Mouse (Mus musculus) right cerebral cortex, postnatal 4 days (tissue): ENCODE results near the gene Bsdc1.

Experiments
- DNase-seq: peaks from one replicate; pipeline ENCODE4 v3.0.0-alpha.2; 2022

The Bsdc1 gene

DNA sequence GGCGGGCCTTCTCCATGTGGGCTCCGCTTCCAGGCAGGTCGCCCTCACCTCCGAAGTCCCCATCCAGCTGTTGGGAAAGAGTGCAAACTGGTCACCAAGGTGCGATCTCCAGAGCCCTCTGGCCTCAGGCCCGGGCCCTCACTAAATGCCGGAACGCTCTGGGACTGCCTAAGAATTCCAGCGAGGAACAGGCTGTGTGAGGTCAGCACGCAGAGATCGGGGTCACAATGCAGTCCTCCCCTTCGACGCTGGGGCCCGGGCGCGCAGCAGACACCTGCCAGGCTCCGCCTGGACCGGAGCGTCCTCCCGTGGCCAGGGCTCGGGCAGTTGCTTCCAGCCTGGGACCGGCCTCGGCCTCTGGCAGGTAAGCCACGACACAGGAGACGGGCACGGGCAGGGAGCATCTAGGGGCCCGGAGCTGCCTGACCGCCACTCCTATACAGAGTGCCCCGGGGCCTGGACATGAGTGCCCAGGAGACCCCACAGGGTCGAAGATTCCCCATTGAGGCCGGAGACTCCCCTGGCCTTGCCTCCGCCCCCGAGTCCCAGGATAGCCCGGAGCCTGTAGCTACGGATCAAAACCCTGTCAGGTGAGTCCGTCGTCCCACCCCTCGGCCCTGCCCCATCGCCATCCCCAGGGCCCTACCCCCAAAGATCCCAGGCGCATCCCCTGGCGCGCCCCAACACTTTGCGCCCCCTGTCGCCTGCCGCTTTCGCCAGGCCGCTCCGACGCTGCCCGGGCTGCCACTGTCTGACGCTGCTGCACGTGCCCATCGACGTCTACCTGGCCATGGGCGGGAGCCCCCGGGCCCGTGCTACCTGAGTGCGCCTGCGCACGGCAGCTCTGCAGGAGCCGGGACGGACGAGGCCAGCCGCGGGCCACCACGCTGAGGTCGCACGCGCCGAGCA is 29.8 kb downstream of the Bsdc1 start, which contains the start of the genes Tssk3 and Fam229a:
Tssk3 (minus strand) TSS at position 51 of the 909 bp plus-strand sequence.
Fam229a (plus strand) TSS at position 219 of the 909 bp plus-strand sequence.
- DNase-seq, result peak; percentile 44

DNA sequence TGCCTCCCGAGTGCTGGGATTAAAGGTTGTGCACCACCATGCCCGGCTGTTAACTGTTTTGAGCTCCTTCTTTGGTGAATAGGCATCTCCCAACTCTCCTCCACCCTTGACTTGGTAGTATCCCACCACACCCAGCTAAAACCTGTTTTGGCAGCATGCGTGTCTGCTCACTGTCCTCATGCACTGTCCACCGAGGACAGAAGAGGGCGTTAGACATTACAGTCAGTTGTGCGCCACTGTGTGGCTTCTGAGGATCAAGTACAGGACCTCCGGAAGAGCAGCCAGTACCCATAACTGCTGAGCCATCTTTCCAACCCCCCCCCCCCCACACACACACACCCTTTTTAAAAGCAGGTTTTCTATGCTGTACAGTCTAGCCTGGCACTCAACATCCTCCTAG is 33.3 kb downstream of the Bsdc1 start:
- no peak for DNase-seq

DNA sequence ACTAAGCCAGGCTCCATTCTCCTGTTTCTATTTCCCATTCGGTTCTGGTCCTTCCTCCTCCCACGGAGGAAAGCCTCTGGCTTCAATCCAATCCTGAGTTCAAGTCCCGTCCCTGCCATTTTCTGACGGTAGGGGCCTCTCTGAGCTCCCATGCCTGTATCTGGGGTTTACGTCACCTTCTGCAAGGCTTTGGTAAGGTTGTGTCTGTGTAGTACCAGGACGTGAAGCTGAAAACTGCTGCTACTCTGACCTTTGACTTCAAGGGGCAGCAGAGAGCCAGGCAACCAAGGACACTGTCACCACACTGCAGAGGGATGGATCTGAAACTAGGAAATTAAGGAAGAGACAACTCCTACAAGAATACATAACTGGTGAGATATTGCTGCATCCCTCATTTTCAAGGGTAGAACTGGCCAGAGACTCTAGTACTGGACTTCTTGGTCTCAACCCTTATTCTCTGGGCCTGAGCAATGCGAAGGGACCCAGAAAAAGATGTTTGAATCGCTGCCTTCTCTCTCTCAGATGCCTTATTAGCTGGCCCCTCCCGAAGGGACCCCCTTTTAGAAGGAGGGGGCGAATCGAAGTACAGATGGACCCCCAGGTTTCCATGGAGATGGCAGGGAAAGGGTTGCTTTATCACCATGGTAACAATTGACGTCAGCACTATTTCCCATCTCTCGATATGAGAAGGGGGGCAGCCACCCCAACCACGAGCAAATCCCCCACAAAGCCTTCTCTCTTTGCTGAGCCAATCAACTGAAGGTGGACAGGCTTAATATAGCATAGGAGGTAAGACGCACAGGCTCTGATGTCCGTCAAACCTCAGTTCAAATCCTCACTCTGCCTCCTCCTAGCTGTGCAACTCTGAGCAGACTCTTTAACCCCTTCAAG is 34.5 kb downstream of the Bsdc1 start:
- peak; percentile 53 for DNase-seq

DNA sequence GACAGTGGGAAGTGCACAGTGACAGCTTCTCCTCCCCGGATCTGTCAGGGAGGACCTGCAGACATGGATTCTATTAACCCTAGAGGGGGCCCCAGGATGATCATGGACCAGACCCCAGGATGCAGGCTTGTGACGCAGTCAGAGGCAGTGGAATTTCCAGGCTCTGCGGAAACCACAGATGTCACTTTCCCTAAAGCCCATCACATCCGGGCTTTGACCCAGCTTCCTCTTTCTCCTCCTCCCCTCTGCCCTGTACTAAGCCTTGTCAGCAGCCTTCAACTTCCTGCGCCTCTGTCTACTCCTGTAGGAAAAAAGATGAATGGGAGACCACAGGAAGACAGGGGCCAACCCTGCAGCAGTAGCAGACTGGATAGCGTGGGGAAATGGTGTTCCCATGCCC is 35.2 kb downstream of the Bsdc1 start:
- no peak for DNase-seq

DNA sequence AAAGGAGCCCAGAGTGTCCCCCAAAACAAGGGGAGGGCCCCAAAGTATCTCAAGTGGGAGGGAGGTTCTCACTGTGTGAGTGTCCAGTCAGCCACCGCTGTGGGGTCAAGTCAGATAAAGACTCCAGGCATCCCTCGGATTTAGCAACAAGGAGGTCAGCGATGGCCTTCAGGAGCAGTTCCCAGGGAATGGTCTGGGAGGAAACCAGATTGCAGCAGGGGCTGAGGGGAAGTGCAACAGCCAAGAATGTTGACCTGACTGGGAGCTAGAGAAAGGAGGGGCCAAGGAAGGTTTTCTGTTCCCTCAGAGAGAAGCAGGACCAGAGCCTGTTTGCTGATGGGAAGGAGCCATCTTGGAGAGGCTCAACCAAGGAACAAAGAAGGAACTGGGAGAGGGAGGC is 37.6 kb downstream of the Bsdc1 start:
- DNase-seq, result no peak

DNA sequence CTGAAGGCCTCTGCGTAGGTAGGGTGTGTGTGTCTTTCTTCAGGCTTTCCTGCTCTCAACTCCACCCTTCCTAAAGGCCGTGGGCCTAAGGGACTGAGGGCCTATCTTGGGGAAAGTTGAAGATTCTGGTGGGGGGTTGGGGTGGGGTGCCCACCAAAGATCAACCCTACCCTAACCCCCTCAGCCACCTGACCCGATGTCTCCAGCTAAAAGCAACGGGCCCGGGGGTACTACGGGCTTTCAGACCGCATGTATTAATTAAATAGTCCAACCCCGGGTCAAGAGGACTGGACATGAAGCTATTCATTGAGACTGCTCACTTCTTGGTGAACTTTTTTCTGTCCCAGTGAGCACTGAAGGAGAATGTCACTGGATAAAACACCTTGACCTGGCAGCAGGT is 38.6 kb downstream of the Bsdc1 start:
- DNase-seq, result no peak

DNA sequence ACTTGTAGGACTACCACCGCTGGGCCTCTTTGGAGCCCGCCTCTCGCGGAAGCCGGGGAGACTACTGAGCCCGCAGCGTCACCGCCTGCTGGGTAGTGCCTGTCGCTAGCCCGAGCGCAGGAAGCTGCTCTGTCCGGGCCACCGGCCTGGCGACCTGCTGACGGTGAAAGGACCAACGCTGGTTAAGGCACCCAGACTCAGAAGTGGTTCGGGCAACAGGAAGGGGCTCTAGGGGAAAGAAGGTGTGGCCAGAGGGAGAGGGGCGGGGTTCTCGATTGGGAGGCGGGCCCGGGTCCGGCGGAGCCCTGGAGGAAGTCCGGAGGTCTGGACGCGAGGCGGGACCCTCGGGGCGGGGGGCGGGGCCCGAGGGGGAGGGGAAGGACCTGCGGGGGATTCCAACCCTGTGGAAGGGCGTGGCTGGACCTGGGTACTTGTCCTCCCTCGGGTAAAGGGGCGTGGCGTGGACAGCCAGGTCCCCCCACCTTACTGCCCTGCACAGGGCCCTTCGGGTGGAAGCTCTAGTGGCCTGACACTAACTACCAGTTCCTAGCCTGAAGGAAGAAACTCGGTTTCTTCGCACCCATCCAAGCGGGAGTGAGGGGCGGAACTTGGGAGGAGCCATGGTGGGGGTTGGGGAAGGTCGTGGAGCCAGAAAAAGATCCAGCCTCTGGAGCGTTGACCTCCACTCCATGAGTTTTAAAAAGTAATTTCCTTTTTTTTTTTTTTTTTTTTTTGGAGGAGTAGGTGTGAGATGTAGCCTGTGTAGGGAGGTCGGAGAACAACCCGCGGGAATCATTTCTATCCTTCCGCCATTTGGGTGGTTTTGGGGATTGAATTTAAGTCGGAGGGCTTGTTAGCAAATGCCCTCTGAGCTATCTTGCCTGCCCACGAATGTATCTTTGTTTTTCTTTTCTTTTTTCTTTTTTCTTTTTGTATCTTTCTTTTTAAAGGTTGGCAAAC is 39.5 kb downstream of the Bsdc1 start:
- DNase-seq, result peak; percentile 71

DNA sequence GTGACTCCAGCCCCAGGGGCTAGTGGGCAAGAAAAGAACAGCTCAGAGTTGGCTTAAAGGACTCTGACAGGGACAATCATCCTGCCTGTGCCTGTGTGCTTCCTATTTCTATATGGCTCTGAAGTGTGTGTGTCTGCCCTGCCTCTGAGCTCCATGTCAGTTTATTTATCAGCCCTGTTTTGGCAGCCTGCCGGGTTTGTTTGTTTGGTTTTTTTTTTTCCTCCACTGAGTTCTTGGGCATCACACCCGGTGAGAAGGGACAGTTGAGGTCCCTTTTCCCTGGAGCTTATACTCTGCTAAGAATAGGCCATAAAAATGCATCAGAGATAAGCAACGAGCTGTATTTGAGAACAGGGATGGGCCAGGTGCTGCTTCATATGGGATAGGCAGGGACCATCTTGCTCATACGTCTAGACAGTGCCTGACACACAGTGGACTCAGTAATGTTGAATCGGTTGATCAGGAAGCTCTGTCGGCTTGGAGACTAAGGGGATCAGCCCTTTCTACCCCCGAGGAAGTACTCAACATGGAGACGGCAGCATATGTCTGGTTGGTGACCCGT is 41.0 kb downstream of the Bsdc1 start:
- no peak for DNase-seq

DNA sequence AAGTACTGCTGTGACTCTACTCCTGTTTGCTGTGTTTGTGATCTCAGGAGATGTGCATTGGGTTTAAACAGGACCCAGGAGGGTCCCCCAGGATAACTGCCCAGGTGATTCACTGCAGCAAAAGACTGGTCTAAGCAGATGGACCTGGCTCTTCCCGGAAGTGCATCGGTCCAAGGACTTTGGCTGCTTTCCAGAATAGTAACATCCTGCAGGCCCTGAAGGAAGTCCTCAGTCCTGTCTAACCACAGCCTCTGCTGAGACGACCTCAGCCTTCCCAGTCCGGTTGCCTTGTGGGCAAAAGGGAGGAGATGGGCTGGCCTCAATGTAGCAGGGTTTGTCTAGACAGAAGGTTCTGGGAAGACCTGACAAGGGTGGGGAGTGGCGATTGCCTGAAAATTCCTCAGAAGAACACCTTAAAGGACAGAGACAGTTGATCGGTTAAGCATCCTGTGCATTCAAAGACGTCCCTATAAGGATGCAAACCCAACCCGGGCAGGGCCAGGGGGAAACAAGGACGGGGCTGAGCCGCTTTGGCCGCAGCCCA is 41.6 kb downstream of the Bsdc1 start:
- DNase-seq, result no peak

DNA sequence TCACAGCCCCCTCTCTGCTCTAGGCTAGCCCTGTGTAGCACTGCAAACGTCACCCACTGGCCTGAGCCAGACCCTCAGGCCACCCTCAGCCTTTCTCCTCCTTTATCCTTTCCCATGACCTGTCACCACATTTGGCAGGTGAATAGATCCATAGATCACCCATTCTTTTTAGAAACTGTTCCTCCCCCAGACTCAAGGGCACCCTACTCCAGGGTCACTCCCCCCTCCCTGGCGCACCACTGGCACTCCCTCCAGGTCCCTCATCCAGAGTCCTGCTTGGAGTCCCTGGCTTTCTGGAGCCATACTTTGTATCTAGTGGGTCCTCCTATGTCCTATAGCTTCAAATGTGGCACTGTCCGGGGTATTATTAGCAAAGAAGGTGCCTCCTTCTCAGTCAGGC is 44.1 kb downstream of the Bsdc1 start:
- no peak for DNase-seq

DNA sequence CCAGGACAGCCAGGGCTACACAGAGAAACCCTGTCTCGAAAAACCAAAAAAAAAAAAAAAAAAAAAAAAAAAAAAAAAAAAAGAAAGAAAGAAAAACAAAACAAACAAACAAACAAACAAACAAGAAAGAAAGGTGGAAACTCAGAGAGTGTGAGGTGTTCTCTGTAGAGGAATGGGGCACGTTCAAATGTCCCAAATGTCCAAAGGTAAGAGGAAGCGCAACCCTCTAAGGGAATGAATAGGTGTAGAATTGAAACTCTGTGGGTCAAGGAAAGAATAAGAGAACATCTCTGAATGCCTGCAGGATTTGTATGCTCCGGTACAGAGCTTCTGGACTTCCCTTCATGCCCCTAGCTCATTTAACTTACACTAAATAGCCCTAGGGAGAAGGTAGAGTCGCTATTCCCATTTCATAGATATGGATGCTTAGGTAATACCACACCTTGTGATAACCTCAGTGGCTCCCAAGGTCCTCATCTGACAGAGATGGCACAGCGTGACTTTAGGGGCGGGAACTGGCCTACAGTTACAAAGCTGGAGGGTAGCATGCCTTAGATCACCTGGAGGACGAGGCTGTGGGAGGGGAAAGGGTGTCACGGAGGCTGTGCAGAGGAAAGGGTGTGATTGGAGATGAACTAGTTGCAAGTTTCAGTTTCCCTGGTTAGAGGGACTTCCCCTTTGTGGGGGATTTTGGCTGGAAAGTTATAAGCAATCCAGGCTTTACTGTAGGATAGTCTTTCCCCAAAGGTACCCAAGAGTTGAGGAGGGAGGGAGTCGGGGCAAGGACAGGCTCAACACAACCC is 46.3 kb downstream of the Bsdc1 start:
- DNase-seq, result no peak

DNA sequence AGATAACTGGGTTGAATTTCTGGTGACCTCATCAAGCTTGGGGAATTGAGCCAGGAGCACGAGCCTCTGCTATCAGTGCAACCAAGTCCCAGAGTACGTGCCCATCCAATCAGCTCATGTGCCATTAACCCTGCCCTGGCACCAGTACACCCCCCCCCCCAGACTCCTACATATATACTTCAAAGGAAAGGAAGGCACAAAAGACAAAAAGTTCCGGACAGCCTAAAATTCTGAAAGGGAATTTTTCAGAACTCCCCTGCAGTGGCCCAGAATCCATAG is 46.8 kb downstream of the Bsdc1 start:
- DNase-seq, result no peak

DNA sequence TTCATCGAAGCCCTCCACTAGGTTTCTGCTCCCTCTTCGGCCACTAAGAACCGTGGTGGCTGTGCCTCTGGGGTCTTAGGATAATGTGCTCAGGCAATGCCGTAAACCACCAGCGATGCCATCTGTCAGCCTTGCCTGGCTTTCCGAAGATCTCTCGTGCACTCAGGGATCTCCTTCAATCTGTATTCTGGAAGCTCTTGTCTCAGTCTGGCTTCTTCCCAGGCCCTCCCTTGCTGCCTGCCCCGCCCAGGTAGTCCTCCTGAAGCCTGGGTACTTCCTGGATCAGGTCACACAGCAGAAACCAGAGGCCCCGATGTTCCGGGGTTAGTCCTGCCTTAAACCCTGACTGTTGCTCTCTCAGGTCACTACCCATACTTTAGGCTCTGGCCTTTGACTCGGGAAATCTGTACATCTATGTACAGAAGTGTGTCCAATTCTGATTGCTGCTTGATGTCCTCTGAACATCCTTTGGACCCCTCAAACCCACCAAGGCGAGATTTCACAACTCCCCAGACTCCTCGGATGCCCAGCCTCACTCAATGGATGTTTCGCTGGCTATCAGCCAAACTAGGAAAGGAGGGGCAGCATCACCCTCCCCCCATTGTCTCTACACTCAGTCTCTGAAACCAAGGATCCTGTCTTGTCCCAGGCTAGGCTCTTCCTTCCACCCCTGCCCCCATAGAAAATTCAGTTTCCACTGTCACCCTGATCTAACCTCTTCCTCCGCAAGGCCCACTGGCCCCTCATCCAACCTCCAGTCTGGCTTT is 47.6 kb downstream of the Bsdc1 start:
- no peak for DNase-seq

DNA sequence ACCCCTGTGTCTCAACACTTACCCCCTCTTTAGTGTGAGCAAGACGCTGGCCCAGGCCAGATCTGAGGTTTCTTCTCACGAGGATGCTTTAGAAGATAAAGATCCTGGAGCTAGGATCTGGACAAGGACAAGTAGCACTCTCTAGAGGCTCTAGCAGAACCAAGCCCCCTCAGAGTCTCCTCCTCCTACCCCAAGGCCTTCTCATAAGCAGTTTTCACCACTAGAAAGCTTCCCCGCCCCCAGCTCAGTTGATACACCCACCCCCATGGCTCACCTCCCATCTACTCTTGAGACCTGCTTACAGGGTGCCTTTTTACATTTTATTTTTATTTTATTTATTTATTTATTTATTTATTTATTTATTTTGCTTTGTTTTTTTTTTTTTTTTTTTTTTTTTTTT is 48.3 kb downstream of the Bsdc1 start:
- no peak for DNase-seq

DNA sequence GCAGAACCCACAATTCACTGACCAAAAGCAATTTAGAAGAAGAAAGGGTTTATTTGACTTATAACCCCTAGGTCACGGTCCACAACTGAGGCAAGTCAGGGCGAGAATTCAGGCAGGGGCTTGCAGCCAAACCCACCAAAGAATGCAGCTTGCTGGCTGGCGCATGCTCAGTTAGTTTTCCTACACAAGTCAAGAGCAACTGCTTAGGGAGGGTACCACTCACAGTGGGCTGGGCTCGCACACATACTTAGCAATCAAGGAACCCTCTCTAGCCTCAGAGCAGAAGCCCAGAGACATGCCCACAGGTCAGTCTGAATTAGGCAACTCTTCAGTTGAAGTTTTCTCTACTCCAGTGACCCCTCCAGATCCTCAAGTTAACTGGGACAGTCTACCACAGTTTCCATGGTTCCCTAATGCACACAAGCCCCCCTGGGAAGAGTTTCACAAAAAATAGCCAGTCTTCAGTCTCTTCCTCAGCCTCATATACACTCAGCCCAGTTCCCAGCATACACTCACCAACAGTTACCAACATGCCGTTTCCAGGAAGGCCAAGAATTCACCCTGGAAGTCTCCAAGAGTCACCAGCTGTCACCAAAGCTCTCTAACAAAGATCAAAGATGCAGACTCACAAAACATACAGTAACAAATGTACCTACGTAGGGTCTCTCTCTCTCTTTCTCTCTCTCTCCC is 49.5 kb downstream of the Bsdc1 start:
- no peak for DNase-seq

DNA sequence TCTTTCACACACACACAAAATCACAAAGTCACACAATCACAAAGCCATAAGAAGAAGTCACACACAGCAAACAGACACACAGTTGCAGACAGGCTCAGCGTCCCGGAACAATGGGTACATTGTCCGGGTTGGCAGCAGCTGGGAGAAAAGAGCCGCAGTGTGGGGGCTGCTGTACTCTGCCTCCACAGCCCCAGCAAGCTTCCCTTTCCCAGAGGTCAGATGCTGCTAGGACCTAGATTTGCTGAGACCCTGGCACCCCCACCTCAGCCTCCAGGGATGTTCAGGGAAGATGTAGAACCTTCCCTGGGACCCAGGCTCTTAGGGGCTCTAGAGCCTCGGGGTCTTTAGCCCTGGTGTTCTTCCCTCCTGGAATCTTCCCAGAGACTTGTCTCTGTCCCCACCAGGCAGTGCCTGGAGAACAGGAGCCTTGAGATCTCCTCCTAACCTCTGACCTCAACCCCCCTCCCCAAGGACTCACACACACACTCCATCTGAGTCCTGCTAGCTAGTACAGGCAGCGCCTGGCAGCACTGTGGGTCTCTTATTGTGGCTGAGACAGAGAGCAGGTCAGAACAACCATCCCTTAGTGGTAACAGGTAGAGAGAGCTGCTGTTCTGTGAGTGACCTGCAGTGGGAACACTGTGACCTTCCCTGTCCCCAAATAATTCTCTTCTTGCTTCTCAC is 50.2 kb downstream of the Bsdc1 start:
- no peak for DNase-seq

DNA sequence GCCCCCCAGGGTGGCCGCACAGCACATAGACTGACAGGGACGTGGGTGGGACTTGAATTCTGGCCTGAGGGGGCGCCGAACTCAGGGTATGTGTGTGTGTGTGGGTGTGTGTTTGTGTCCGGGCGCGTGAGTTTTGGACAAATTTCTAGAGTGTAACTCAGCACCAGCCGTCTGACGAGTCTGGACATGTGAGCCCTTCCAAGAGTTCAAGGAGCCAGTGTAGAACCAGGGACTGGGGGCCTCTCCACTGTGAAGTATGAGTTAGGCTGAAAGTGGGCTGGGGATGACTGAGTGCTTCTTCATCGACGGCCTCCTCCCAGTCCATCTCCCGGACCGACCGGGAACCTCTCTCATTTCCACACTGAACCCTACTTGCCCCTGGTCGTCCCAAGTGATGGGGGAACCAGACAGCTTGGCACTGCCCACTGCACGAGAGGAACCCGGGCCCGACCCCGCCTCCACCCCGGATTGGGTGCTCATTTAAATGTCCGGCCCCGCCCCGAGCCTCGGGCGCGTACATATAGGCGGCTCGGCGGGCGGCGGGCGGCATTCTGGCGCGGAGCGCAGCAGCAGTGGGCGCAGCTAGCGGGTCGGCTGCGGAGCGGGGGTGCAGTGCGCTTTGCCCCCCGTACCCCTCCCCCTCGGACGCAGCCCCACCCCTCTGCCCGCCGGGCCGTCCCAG is 51.8 kb downstream of the Bsdc1 start, which contains the start of gene Marcksl1:
Marcksl1 (plus strand) TSS at position 496 of the 682 bp plus-strand sequence.
- DNase-seq, result peak; percentile 95

DNA sequence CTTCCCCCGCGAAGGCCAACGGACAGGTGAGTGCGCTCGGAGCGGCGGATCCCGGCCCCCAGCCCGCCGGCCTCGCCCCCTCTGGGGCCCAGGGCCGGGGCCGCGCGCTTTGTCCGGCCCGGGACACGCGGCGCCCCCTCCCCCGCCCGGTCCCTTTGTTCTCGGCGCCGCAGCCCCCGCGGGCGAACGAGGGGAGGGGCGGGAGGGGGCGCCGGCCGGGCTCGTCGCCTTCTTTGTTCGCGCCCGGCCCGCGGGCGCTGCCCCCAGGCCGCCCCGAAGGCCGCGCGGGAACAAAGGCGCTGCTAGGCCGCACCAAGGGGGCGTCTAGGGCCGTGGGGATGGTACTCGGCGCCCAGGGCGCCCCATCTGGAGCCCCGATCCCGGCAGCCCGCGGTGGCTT is 52.5 kb downstream of the Bsdc1 start:
- peak; percentile 44 for DNase-seq
